Mouse (Mus musculus) liver, embryonic 11.5 days (tissue): ENCODE data around the gene Spint3. TPM values are rescaled to one million over a fixed set of nuclear protein-coding genes. Genes with fewer than 3 reads are reported as not detected.

Experiments
- ATAC-seq: fragments of 200-750 bp; cut with Nextera tagmentation; replicated peaks from 2 replicates; pipeline ENCODE4 v1.8.0; 2017; ENCODE audit warnings: moderate number of reproducible peaks, mild to moderate bottlenecking, moderate TSS enrichment, moderate library complexity; ENCODE audit not compliant: low FRiP score
- DNase-seq: peaks from one replicate; pipeline ENCODE4 v3.0.0-alpha.2; 2017; ENCODE audit warnings: low spot score
- H3K27ac ChIP-seq: fragments of 300-500 bp; sonication (generic); 2 replicates; pipeline ENCODE4 v1.5.1; 2014; ENCODE audit warnings: mild to moderate bottlenecking, low read depth, low read length, control low read depth
- H3K27me3 ChIP-seq: fragments of 300-500 bp; sonication (generic); replicated peaks from 2 replicates; pipeline ENCODE4 v1.6.1; 2014; ENCODE audit warnings: low read length, mixed read lengths; ENCODE audit not compliant: control insufficient read depth, insufficient read depth
- H3K36me3 ChIP-seq: fragments of 300-500 bp; sonication (generic); 2 replicates; pipeline ENCODE4 v1.6.1; 2014; ENCODE audit warnings: mild to moderate bottlenecking, low read length, moderate library complexity, mixed read lengths; ENCODE audit not compliant: control insufficient read depth, insufficient read depth
- H3K4me1 ChIP-seq: fragments of 300-500 bp; sonication (generic); replicated peaks from 2 replicates; pipeline ENCODE4 v1.6.1; 2014; ENCODE audit warnings: low read length, mixed read lengths; ENCODE audit not compliant: control insufficient read depth, insufficient read depth
- H3K4me2 ChIP-seq: fragments of 300-500 bp; sonication (generic); 2 replicates; pipeline ENCODE4 v1.6.1; 2014; ENCODE audit warnings: mild to moderate bottlenecking, control low read depth, moderate library complexity
- H3K4me3 ChIP-seq: fragments of 300-500 bp; sonication (generic); 2 replicates; pipeline ENCODE4 v1.5.1; 2014; ENCODE audit warnings: low read depth, low read length, control low read depth
- H3K9ac ChIP-seq: fragments of 300-500 bp; sonication (generic); 2 replicates; pipeline ENCODE4 v1.6.1; 2014; ENCODE audit warnings: low read depth, low read length, control low read depth
- H3K9me3 ChIP-seq: fragments of 300-500 bp; sonication (generic); 2 replicates; pipeline ENCODE4 v1.6.1; 2016; ENCODE audit warnings: low read length, inconsistent platforms, mixed read lengths; ENCODE audit not compliant: control insufficient read depth
- WGBS: fragments of 180-500 bp; shearing (Covaris S2); extraction: QIAGEN DNeasy Blood & Tissue Kit; methylation state at CpG from one replicate; pipeline ENCODE4 v1.1.7; 2014; 5-methylcytosine and 5-hydroxymethylcytosine counted together
- polyA plus RNA-seq: library from polyadenylated mRNA; unstranded; fragments of >200 nt; fragmentation: Nextera tagmentation; extraction: Ambion mirVana; gene quantifications from 2 replicates; pipeline ENCODE4 v1.2.1, GENCODE M21; 2014

Spint3 gene
- polyA plus RNA-seq, 1 experiment from 2014 or later: not detected

GRCm38 (mm10) chr2:164543745-164544144, 29.5 kb downstream of the Spint3 start:
- H3K9me3 ChIP-seq: no peaks in the 10 kb centered on the region
- H3K36me3 ChIP-seq: no peaks in the 10 kb centered on the region
- H3K4me3 ChIP-seq: no peak overlapping the region
- H3K4me2 ChIP-seq: no peak overlapping the region
- DNase-seq (no peak), ATAC-seq (no peak)
- H3K27ac ChIP-seq: no peak overlapping the region
- H3K9ac ChIP-seq: no peak overlapping the region
- WGBS: 84% methylated on average over 2 of the region's 2 CpGs
- H3K4me1 ChIP-seq: no peaks in the 10 kb centered on the region
- no peaks in the 10 kb centered on the region; the same call in 1 of the 2 replicates for H3K27me3 ChIP-seq

GRCm38 (mm10) chr2:164542598-164542997, 30.7 kb downstream of the Spint3 start:
- no peak for DNase-seq

GRCm38 (mm10) chr2:164542132-164542531, 31.1 kb downstream of the Spint3 start:
- H3K9ac ChIP-seq: no peak overlapping the region
- no peak overlapping the region for H3K27ac ChIP-seq
- H3K4me2 ChIP-seq: no peak overlapping the region
- no peak overlapping the region for H3K4me3 ChIP-seq
- H3K9me3 ChIP-seq: no peaks in the 10 kb centered on the region
- no peaks in the 10 kb centered on the region for H3K36me3 ChIP-seq
- H3K4me1 ChIP-seq: no peaks in the 10 kb centered on the region
- 77% methylated on average over 5 of the region's 5 CpGs for WGBS
- ATAC-seq (no peak), DNase-seq (no peak)
- no peaks in the 10 kb centered on the region; the same call in 1 of the 2 replicates for H3K27me3 ChIP-seq

More at GRCm38 (mm10) chr2:164542598-164542997, 30.7 kb downstream of the Spint3 start:
- Histone ChIP-seq H3K9ac (no peak overlapping the region), H3K4me2 (no peak overlapping the region), H3K4me1 (no peaks in the 10 kb centered on the region), H3K27me3 (no peaks in the 10 kb centered on the region; the same call in 1 of the 2 replicates), H3K9me3 (no peaks in the 10 kb centered on the region), H3K4me3 (no peak overlapping the region), H3K27ac (no peak overlapping the region), H3K36me3 (no peaks in the 10 kb centered on the region)
- 80% methylated on average over 7 of the region's 7 CpGs for WGBS
- ATAC-seq: no peak

GRCm38 (mm10) chr2:164540652-164541427, 32.4 kb downstream of the Spint3 start:
- 26% methylated on average over 8 of the region's 8 CpGs for WGBS
- no peaks in the 10 kb centered on the region for H3K9me3 ChIP-seq
- no peak overlapping the region for H3K4me2 ChIP-seq
- H3K36me3 ChIP-seq: no peaks in the 10 kb centered on the region
- ATAC-seq (no peak), DNase-seq (no peak)
- no peaks in the 10 kb centered on the region; the same call in 1 of the 2 replicates for H3K27me3 ChIP-seq
- H3K4me3 ChIP-seq: no peak overlapping the region
- H3K27ac ChIP-seq: no peak overlapping the region
- no peaks in the 10 kb centered on the region for H3K4me1 ChIP-seq
- no peak overlapping the region for H3K9ac ChIP-seq

- Histone ChIP-seq H3K4me1 (no peaks in the 10 kb centered on the region), H3K9ac (no peak overlapping the region), H3K36me3 (no peaks in the 10 kb centered on the region), H3K4me2 (no peak overlapping the region), H3K4me3 (no peak overlapping the region), H3K27ac (no peak overlapping the region), H3K9me3 (no peaks in the 10 kb centered on the region), H3K27me3 (no peaks in the 10 kb centered on the region)
- DNase-seq (no peak), ATAC-seq (no peak)
- 71% methylated on average over 4 of the region's 4 CpGs for WGBS
Observed at GRCm38 (mm10) chr2:164537003-164537402, 36.3 kb downstream of the Spint3 start.

- no peaks in the 10 kb centered on the region for H3K27me3 ChIP-seq
- no peak overlapping the region for H3K27ac ChIP-seq
- H3K9ac ChIP-seq: no peak overlapping the region
- WGBS: 70% methylated on average over 10 of the region's 10 CpGs
- no peaks in the 10 kb centered on the region for H3K9me3 ChIP-seq
- no peak for ATAC-seq
- no peaks in the 10 kb centered on the region for H3K36me3 ChIP-seq
- no peak overlapping the region for H3K4me2 ChIP-seq
- no peaks in the 10 kb centered on the region for H3K4me1 ChIP-seq
- H3K4me3 ChIP-seq: no peak overlapping the region
- no peak for DNase-seq
Observed at GRCm38 (mm10) chr2:164534315-164534714, 38.9 kb downstream of the Spint3 start.

- WGBS: 6% methylated on average over 3 of the region's 3 CpGs
- Histone ChIP-seq H3K9me3 (no peaks in the 10 kb centered on the region), H3K36me3 (no peaks in the 10 kb centered on the region), H3K9ac (no peak overlapping the region), H3K27ac (no peak overlapping the region), H3K4me1 (no peaks in the 10 kb centered on the region), H3K4me3 (no peak overlapping the region), H3K27me3 (no peaks in the 10 kb centered on the region), H3K4me2 (no peak overlapping the region)
- DNase-seq (no peak), ATAC-seq (no peak)
Observed at GRCm38 (mm10) chr2:164531169-164531568, 42.1 kb downstream of the Spint3 start.

GRCm38 (mm10) chr2:164528557-164528956, 44.7 kb downstream of the Spint3 start:
- H3K27me3 ChIP-seq: no peaks in the 10 kb centered on the region
- no peak overlapping the region for H3K4me2 ChIP-seq
- ATAC-seq: no peak
- H3K9me3 ChIP-seq: no peaks in the 10 kb centered on the region
- WGBS: 56% methylated on average over 5 of the region's 5 CpGs
- H3K27ac ChIP-seq: no peak overlapping the region
- H3K4me3 ChIP-seq: no peak overlapping the region
- DNase-seq: no peak
- no peaks in the 10 kb centered on the region for H3K36me3 ChIP-seq
- no peaks in the 10 kb centered on the region for H3K4me1 ChIP-seq
- no peak overlapping the region for H3K9ac ChIP-seq

- no peak overlapping the region for H3K27ac ChIP-seq
Observed at GRCm38 (mm10) chr2:164523301-164523773, 49.9 kb downstream of the Spint3 start.

More at GRCm38 (mm10) chr2:164523301-164523773, 49.9 kb downstream of the Spint3 start:
- Histone ChIP-seq H3K4me3 (no peak overlapping the region), H3K4me2 (no peak overlapping the region), H3K36me3 (no peaks in the 10 kb centered on the region), H3K9ac (no peak overlapping the region), H3K9me3 (no peaks in the 10 kb centered on the region), H3K27me3 (0 out of 2 replicates have a peak, but pooled peaks cover 2% of the 10 kb centered on the region), H3K4me1 (peaks cover 3% of the 10 kb centered on the region; the same call in 1 of the 2 replicates)
- WGBS: 72% methylated on average over 10 of the region's 10 CpGs
- DNase-seq (no peak), ATAC-seq (no peak)
